In genomic region chr8:111676237-111676636, GRCm38 (mm10) we compare ENCODE assay signal across 14 mouse cellular contexts. TPM values are rescaled to one million over a fixed set of nuclear protein-coding genes. Genes with fewer than 3 reads are reported as not detected.
DNase-seq lines count a peak whose midpoint lies in the region; ATAC-seq and TF ChIP-seq lines count a peak whose summit lies in the region.
"Had no signal": no experiment of that assay in that cellular context is flagged by ENCODE, and none has a peak within 500 bp of the region (broad histone marks: within the 10 kb centered on the region; RNA-seq: fewer than 3 reads in every experiment).

No protein-coding gene starts in this region.

- H3K4me1 ChIP-seq in midbrain, postnatal 0 days (ENCODE audit: insufficient read depth, low read length), result no peaks in the 10 kb centered on the region
- no peaks in the 10 kb centered on the region for H3K4me1 ChIP-seq in midbrain, embryonic 15.5 days
- no peaks in the 10 kb centered on the region for H3K4me1 ChIP-seq in bone marrow, adult 2 months (ENCODE audit: control insufficient read depth, insufficient read depth, low read length)
- H3K4me1 ChIP-seq in hindbrain, embryonic 16.5 days (ENCODE audit: control insufficient read depth, insufficient read depth, low read depth, low read length), result no peaks in the 10 kb centered on the region
- H3K4me1 ChIP-seq: midbrain, embryonic 13.5 days had no signal

- TF ChIP-seq POLR2A in bone marrow, adult 2 months (IDR thresholded peaks at IDR 0.05; ENCODE audit: borderline replicate concordance, control insufficient read depth, low read depth, low read length), result no peak

- no peak overlapping the region for H3K4me3 ChIP-seq in gastrocnemius, adult 2 months
- H3K4me3 ChIP-seq in midbrain, postnatal 0 days (ENCODE audit: low read depth, low read length), result no peak overlapping the region
- no peak overlapping the region for H3K4me3 ChIP-seq in midbrain, embryonic 15.5 days
- H3K4me3 ChIP-seq in bone marrow, adult 2 months (replicated peaks; ENCODE audit: control insufficient read depth, low read depth, low read length), result no peak overlapping the region
- no peak overlapping the region for H3K4me3 ChIP-seq in hindbrain, embryonic 16.5 days (ENCODE audit: low read length)
- H3K4me3 ChIP-seq: hindbrain, embryonic 10.5 days; midbrain, embryonic 13.5 days had no signal

- TF ChIP-seq CTCF in gastrocnemius, adult 2 months (IDR thresholded peaks at IDR 0.05), result peak; percentile 61
- peak; percentile 62 for TF ChIP-seq CTCF in midbrain, postnatal 0 days (IDR thresholded peaks at IDR 0.05)
- TF ChIP-seq CTCF in bone marrow, adult 2 months (IDR thresholded peaks at IDR 0.05; ENCODE audit: control insufficient read depth, insufficient read depth, low read length), result peak; percentile 69

- intact Hi-C loops in gastrocnemius, adult 2 months (cut with DNase I), result loop anchor here (5.0 kb wide), 1 partner anchor 36 kb away; no protein-coding TSS in a partner anchor

- no peak for DNase-seq in gastrocnemius, adult 2 months
- no peak for DNase-seq in gastrocnemius, adult 18-20 months (ENCODE audit: low spot score)
- DNase-seq in midbrain, postnatal 0 days (ENCODE audit: low spot score), result no peak
- DNase-seq in testis, postnatal 14 days (ENCODE audit: low spot score), result peak; percentile 69
- DNase-seq in adrenal gland, postnatal 25 days, result no peak
- DNase-seq: gastrocnemius, postnatal 14 days had no signal

- no peak overlapping the region for H3K4me2 ChIP-seq in midbrain, postnatal 0 days (ENCODE audit: low read depth, low read length, poor library complexity, severe bottlenecking)
- no peak overlapping the region for H3K4me2 ChIP-seq in midbrain, embryonic 15.5 days
- H3K4me2 ChIP-seq in hindbrain, embryonic 16.5 days (ENCODE audit: low read length), result no peak overlapping the region
- H3K4me2 ChIP-seq: midbrain, embryonic 13.5 days had no signal

- ATAC-seq in midbrain, postnatal 0 days (ENCODE audit: low FRiP score), result no peak
- ATAC-seq in midbrain, embryonic 15.5 days (replicated peaks), result no peak
- no peak for ATAC-seq in hindbrain, embryonic 16.5 days
- ATAC-seq: activated CD4-positive, CD25-positive, alpha-beta regulatory T cell, adult 4 months; midbrain, embryonic 13.5 days had no signal

- H3K36me3 ChIP-seq in midbrain, postnatal 0 days (ENCODE audit: insufficient read depth, low read length), result peaks cover 6% of the 10 kb centered on the region; the same call in 1 of the 2 replicates
- H3K36me3 ChIP-seq in midbrain, embryonic 15.5 days (replicated peaks), result no peaks in the 10 kb centered on the region
- 0 out of 2 replicates have a peak, but pooled peaks cover 2% of the 10 kb centered on the region for H3K36me3 ChIP-seq in hindbrain, embryonic 16.5 days (ENCODE audit: control insufficient read depth, insufficient read depth, low read length)

- H3K9me3 ChIP-seq in midbrain, postnatal 0 days (ENCODE audit: low read length), result no peaks in the 10 kb centered on the region
- no peaks in the 10 kb centered on the region for H3K9me3 ChIP-seq in midbrain, embryonic 15.5 days
- no peaks in the 10 kb centered on the region for H3K9me3 ChIP-seq in hindbrain, embryonic 16.5 days (ENCODE audit: control insufficient read depth, low read length)
- H3K9me3 ChIP-seq: midbrain, embryonic 13.5 days had no signal

- WGBS in midbrain, postnatal 0 days, result 84% methylated on average over 8 of the region's 8 CpGs
- WGBS in midbrain, embryonic 15.5 days, result 82% methylated on average over 8 of the region's 8 CpGs
- WGBS in bone marrow, adult 2 months, result 78% methylated on average over 8 of the region's 8 CpGs
- 80% methylated on average over 8 of the region's 8 CpGs for WGBS in hindbrain, embryonic 16.5 days

- no peak overlapping the region for H3K27ac ChIP-seq in gastrocnemius, adult 2 months
- no peak overlapping the region for H3K27ac ChIP-seq in midbrain, postnatal 0 days (ENCODE audit: low read depth, low read length)
- H3K27ac ChIP-seq in midbrain, embryonic 15.5 days, result no peak overlapping the region
- no peak overlapping the region for H3K27ac ChIP-seq in bone marrow, adult 2 months (ENCODE audit: control insufficient read depth, insufficient read depth, low read depth, low read length, poor library complexity)
- no peak overlapping the region for H3K27ac ChIP-seq in hindbrain, embryonic 16.5 days (ENCODE audit: low read depth, low read length)
- H3K27ac ChIP-seq: hindbrain, embryonic 10.5 days; midbrain, embryonic 13.5 days had no signal

- no peaks in the 10 kb centered on the region for H3K27me3 ChIP-seq in midbrain, postnatal 0 days (ENCODE audit: insufficient read depth, low read length)
- H3K27me3 ChIP-seq in midbrain, embryonic 15.5 days (replicated peaks), result no peaks in the 10 kb centered on the region
- no peaks in the 10 kb centered on the region for H3K27me3 ChIP-seq in hindbrain, embryonic 16.5 days (replicated peaks; ENCODE audit: control insufficient read depth, insufficient read depth, low read length)
- H3K27me3 ChIP-seq: midbrain, embryonic 13.5 days had no signal

- no peak overlapping the region for H3K9ac ChIP-seq in midbrain, postnatal 0 days (replicated peaks; ENCODE audit: low read length, poor library complexity, severe bottlenecking)
- H3K9ac ChIP-seq in midbrain, embryonic 15.5 days, result no peak overlapping the region
- H3K9ac ChIP-seq in hindbrain, embryonic 16.5 days (ENCODE audit: low read depth, low read length), result no peak overlapping the region
- H3K9ac ChIP-seq: midbrain, embryonic 13.5 days had no signal

RNA-seq across cellular contexts. Expression of gene Ctrb1, which starts 14.6 kb away (rescaled TPM):
- total RNA-seq in gastrocnemius, adult 2 months (2021), result not detected
- total RNA-seq in gastrocnemius, adult 18-20 months (2021), result under 1 TPM in 1 of 2 experiments, not detected in 1; 0.71 TPM
- not detected in 2 replicates for total RNA-seq in midbrain, postnatal 0 days (2014; rRNA removed)
- polyA plus RNA-seq in midbrain, postnatal 0 days (2015; fragmentation: Nextera tagmentation; extraction: Ambion mirVana), result not detected in 2 replicates
- polyA plus RNA-seq in midbrain, embryonic 15.5 days (2015; fragmentation: Nextera tagmentation; extraction: Ambion mirVana), result 2.5 TPM in 1 of 2 replicates, not detected in the other
- not detected in 2 replicates for polyA plus RNA-seq in bone marrow, adult 2 months (2011; ENCODE audit: insufficient read depth, insufficient read length, low replicate concordance, missing spikeins)
- not detected in 2 replicates for total RNA-seq in adrenal gland, postnatal 25 days (2021)
- polyA plus RNA-seq in hindbrain, embryonic 16.5 days (2015; fragmentation: Nextera tagmentation; extraction: Ambion mirVana), result not detected in 2 replicates
- polyA plus RNA-seq: activated CD4-positive, CD25-positive, alpha-beta regulatory T cell, adult 4 months; embryonic facial prominence, embryonic 11.5 days; hindbrain, embryonic 10.5 days; limb, embryonic 11.5 days had no signal

RNA-seq across cellular contexts. Expression of gene Zfp1, which starts 33.0 kb away (rescaled TPM):
- total RNA-seq in gastrocnemius, adult 2 months (2021), result 1 to 10 TPM; 7.9 to 9.4 TPM
- total RNA-seq in gastrocnemius, adult 18-20 months (2021), result 1 to 10 TPM; 8.6 to 9.4 TPM
- 18.1 and 22.2 TPM in 2 replicates for total RNA-seq in midbrain, postnatal 0 days (2014; rRNA removed)
- 22.7 and 23.3 TPM in 2 replicates for polyA plus RNA-seq in midbrain, postnatal 0 days (2015; fragmentation: Nextera tagmentation; extraction: Ambion mirVana)
- 29.1 and 30.0 TPM in 2 replicates for polyA plus RNA-seq in midbrain, embryonic 15.5 days (2015; fragmentation: Nextera tagmentation; extraction: Ambion mirVana)
- polyA plus RNA-seq in bone marrow, adult 2 months (2011; ENCODE audit: insufficient read depth, insufficient read length, low replicate concordance, missing spikeins), result 6.0 and 9.7 TPM in 2 replicates
- total RNA-seq in adrenal gland, postnatal 25 days (2021), result 10.0 and 10.9 TPM in 2 replicates
- polyA plus RNA-seq in hindbrain, embryonic 16.5 days (2015; fragmentation: Nextera tagmentation; extraction: Ambion mirVana), result 25.1 and 25.5 TPM in 2 replicates

RNA-seq across cellular contexts. Expression of gene Ldhd, which starts 46.1 kb away (rescaled TPM):
- 10 to 100 TPM; 29.2 to 35.8 TPM for total RNA-seq in gastrocnemius, adult 2 months (2021)
- 10 to 100 TPM; 30.3 to 31.4 TPM for total RNA-seq in gastrocnemius, adult 18-20 months (2021)
- total RNA-seq in midbrain, postnatal 0 days (2014; rRNA removed), result 1.5 and 3.3 TPM in 2 replicates
- 2.0 and 2.8 TPM in 2 replicates for polyA plus RNA-seq in midbrain, postnatal 0 days (2015; fragmentation: Nextera tagmentation; extraction: Ambion mirVana)
- polyA plus RNA-seq in midbrain, embryonic 15.5 days (2015; fragmentation: Nextera tagmentation; extraction: Ambion mirVana), result 0.71 and 0.82 TPM in 2 replicates
- polyA plus RNA-seq in bone marrow, adult 2 months (2011; ENCODE audit: insufficient read depth, insufficient read length, low replicate concordance, missing spikeins), result 0.38 and 1.5 TPM in 2 replicates
- 60.3 and 66.8 TPM in 2 replicates for total RNA-seq in adrenal gland, postnatal 25 days (2021)
- polyA plus RNA-seq in hindbrain, embryonic 16.5 days (2015; fragmentation: Nextera tagmentation; extraction: Ambion mirVana), result 1.3 and 1.5 TPM in 2 replicates
- polyA plus RNA-seq: embryonic facial prominence, embryonic 11.5 days had no signal
